Mouse (Mus musculus) megakaryocyte, embryonic 14.5 days (primary cell): ENCODE results near the gene Sfxn3. TPM values are rescaled to one million over a fixed set of nuclear protein-coding genes. Genes with fewer than 3 reads are reported as not detected.

Source experiments
- H3K27me3 ChIP-seq: replicated peaks from 2 replicates; pipeline ENCODE3; 2012; ENCODE audit warnings: inconsistent platforms
- H3K36me3 ChIP-seq: replicated peaks from 2 replicates; pipeline ENCODE3; 2012; ENCODE audit warnings: low read length, inconsistent platforms, mixed read lengths
- H3K4me1 ChIP-seq: 2 replicates; pipeline ENCODE4 v1.6.1; 2012; ENCODE audit warnings: inconsistent platforms
- H3K4me3 ChIP-seq: replicated peaks from 2 replicates; pipeline ENCODE3; 2012; ENCODE audit warnings: moderate library complexity, mild to moderate bottlenecking, inconsistent platforms
- H3K9me3 ChIP-seq: 2 replicates; pipeline ENCODE4 v1.6.1; 2012; ENCODE audit warnings: inconsistent platforms
- FLI1 ChIP-seq: IDR thresholded peaks from 2 replicates; pipeline ENCODE4 v1.6.1; 2012; ENCODE audit warnings: low read length, inconsistent platforms, mixed read lengths
- GATA1 ChIP-seq: IDR thresholded peaks from 3 replicates; pipeline ENCODE4 v1.6.1; 2012; ENCODE audit warnings: mixed read lengths, low read length, inconsistent platforms, borderline replicate concordance
- polyA plus RNA-seq: library from polyadenylated mRNA; stranded (reverse); fragments of >175 nt; gene quantifications from 2 replicates; pipeline ENCODE4 v1.2.3, GENCODE M21; 2012; ENCODE audit warnings: low replicate concordance; ENCODE audit not compliant: insufficient read depth

Sfxn3 gene
- polyA plus RNA-seq, result 4.4 TPM in 2 replicates

- peak within 1 kb of the TSS; percentile 91 for H3K4me3 ChIP-seq
- H3K9me3 ChIP-seq, result no peaks in the 10 kb centered on the region
- H3K27me3 ChIP-seq, result peaks cover 38% of the 10 kb centered on the region
- TF ChIP-seq GATA1 (no peak), FLI1 (no peak)
- H3K36me3 ChIP-seq, result peaks cover 34% of the 10 kb centered on the region
- peaks cover 51% of the 10 kb centered on the region for H3K4me1 ChIP-seq
Observed at GRCm38 (mm10) chr19:45047417-45047934, at the start of gene Sfxn3. Gene Sfxn3, plus strand, starts transcription at chr19:45047503.

GRCm38 (mm10) chr19:44997786-44998185 lies 49.5 kb upstream of the Sfxn3 start:
- peaks cover 22% of the 10 kb centered on the region for H3K36me3 ChIP-seq
- TF ChIP-seq GATA1 (no peak), FLI1 (no peak)
- H3K4me1 ChIP-seq, result peaks cover 30% of the 10 kb centered on the region; the same call in 1 of the 2 replicates
- peak overlapping the region; percentile 46 for H3K4me3 ChIP-seq
- H3K9me3 ChIP-seq, result no peaks in the 10 kb centered on the region
- H3K27me3 ChIP-seq, result peaks cover 31% of the 10 kb centered on the region

- H3K27me3 ChIP-seq, result peaks cover 28% of the 10 kb centered on the region
- TF ChIP-seq FLI1 (no peak), GATA1 (no peak)
- peaks cover 42% of the 10 kb centered on the region for H3K4me1 ChIP-seq
- no peaks in the 10 kb centered on the region for H3K9me3 ChIP-seq
- no peak overlapping the region for H3K4me3 ChIP-seq
- peaks cover 41% of the 10 kb centered on the region for H3K36me3 ChIP-seq
Observed at GRCm38 (mm10) chr19:44999647-45000046, 47.7 kb upstream of the Sfxn3 start.

GRCm38 (mm10) chr19:45002301-45002700 lies 45.0 kb upstream of the Sfxn3 start:
- H3K36me3 ChIP-seq, result peaks cover 48% of the 10 kb centered on the region
- TF ChIP-seq FLI1, result no peak

GRCm38 (mm10) chr19:45003740-45004516 lies 43.4 kb upstream of the Sfxn3 start:
- H3K4me1 ChIP-seq, result peaks cover 50% of the 10 kb centered on the region
- peaks cover 3% of the 10 kb centered on the region for H3K27me3 ChIP-seq
- peaks cover 62% of the 10 kb centered on the region for H3K36me3 ChIP-seq
- H3K9me3 ChIP-seq, result no peaks in the 10 kb centered on the region
- TF ChIP-seq GATA1, result no peak
- no peak for TF ChIP-seq FLI1
- no peak overlapping the region for H3K4me3 ChIP-seq

More at GRCm38 (mm10) chr19:45002301-45002700, 45.0 kb upstream of the Sfxn3 start:
- Histone ChIP-seq H3K4me1 (peaks cover 51% of the 10 kb centered on the region), H3K4me3 (peak overlapping the region; percentile 7), H3K27me3 (peaks cover 13% of the 10 kb centered on the region), H3K9me3 (no peaks in the 10 kb centered on the region)

GRCm38 (mm10) chr19:45005444-45005843 lies 41.9 kb upstream of the Sfxn3 start, which contains the start of gene Twnk:
Gene Twnk, plus strand, starts transcription at chr19:45005663.
- Histone ChIP-seq H3K9me3 (no peaks in the 10 kb centered on the region), H3K36me3 (peaks cover 75% of the 10 kb centered on the region), H3K27me3 (no peaks in the 10 kb centered on the region), H3K4me3 (peak within 1 kb of the TSS; percentile 100), H3K4me1 (peaks cover 54% of the 10 kb centered on the region)
- no peak for TF ChIP-seq GATA1
- no peak for TF ChIP-seq FLI1

GRCm38 (mm10) chr19:45005957-45006712 lies 41.2 kb upstream of the Sfxn3 start, which contains the start of gene Mrpl43:
Gene Mrpl43, minus strand, starts transcription at chr19:45006442.
- TF ChIP-seq GATA1 (no peak), FLI1 (peak; percentile 70; the same call in 1 of the 2 replicates)
- H3K36me3 ChIP-seq, result peaks cover 75% of the 10 kb centered on the region
- H3K27me3 ChIP-seq, result no peaks in the 10 kb centered on the region
- peaks cover 54% of the 10 kb centered on the region for H3K4me1 ChIP-seq
- no peaks in the 10 kb centered on the region for H3K9me3 ChIP-seq
- H3K4me3 ChIP-seq, result peak within 1 kb of the TSS; percentile 100

- H3K9me3 ChIP-seq, result no peaks in the 10 kb centered on the region
- H3K4me3 ChIP-seq, result peak overlapping the region; percentile 100
- no peak for TF ChIP-seq GATA1
- TF ChIP-seq FLI1, result no peak
- H3K4me1 ChIP-seq, result peaks cover 54% of the 10 kb centered on the region
- H3K36me3 ChIP-seq, result peaks cover 76% of the 10 kb centered on the region
- no peaks in the 10 kb centered on the region for H3K27me3 ChIP-seq
Observed at GRCm38 (mm10) chr19:45007021-45007420, 40.3 kb upstream of the Sfxn3 start.

GRCm38 (mm10) chr19:45007425-45008191 lies 39.7 kb upstream of the Sfxn3 start:
- Histone ChIP-seq H3K36me3 (peaks cover 76% of the 10 kb centered on the region), H3K4me3 (peak overlapping the region; percentile 100), H3K27me3 (no peaks in the 10 kb centered on the region), H3K4me1 (peaks cover 54% of the 10 kb centered on the region), H3K9me3 (no peaks in the 10 kb centered on the region)
- no peak for TF ChIP-seq GATA1
- no peak for TF ChIP-seq FLI1
